Mouse (Mus musculus) kidney, postnatal 4 days (tissue): ENCODE measurements at regions not wholly inside any gene's neighbourhood (a gene's known extent, or its start where the extent isn't known, plus 50 kb on each side); places are given as distances from the start of the nearest gene placed in this dataset.

Source experiments
- DNase-seq, 2 experiments: peaks; one replicate each; pipeline ENCODE4 v3.0.0; 2021; ENCODE audit warnings: mixed read lengths in 2 of 2

- no peak for DNase-seq
Observed at GRCm38 (mm10) chr5:19130639-19131038, 96.2 kb upstream of the Magi2 start.

GRCm38 (mm10) chr5:19154511-19154910 lies 72.3 kb upstream of the Magi2 start:
- DNase-seq: no peak

- DNase-seq: peak; percentile 9 to 15
Observed at GRCm38 (mm10) chr5:19158191-19158590, 68.6 kb upstream of the Magi2 start.

- DNase-seq: no peak
Observed at GRCm38 (mm10) chr5:19160256-19160655, 66.6 kb upstream of the Magi2 start.
